Mouse (Mus musculus): ENCODE measurements around the gene Dlg2. TPM values are rescaled to one million over a fixed set of nuclear protein-coding genes. Genes with fewer than 3 reads are reported as not detected.
A peak's percentile ranks its signal among the peaks of the same experiment; 100 is the strongest.

Dlg2 gene
- polyA plus RNA-seq, 1 experiment: 141 TPM

DNA sequence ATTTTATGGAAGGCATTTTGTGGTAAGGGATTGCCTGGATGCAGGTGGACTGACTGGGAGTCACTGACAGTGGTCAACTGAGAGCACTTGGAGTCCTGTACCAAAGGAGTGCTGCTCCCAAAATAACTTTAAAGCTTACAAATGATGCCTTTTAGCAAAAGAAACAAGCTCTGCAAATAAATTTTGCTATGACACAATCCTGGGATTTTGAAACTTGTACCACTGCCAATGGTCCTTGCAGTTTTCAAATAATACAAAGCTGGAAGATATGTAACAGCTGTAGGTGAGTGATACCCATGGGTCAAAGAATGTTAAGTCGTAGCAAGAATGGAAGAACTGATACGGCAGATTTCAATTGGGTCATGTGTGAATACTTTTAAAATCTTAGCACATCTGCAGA lies 1380.5 kb downstream of the Dlg2 start:
- no peak for DNase-seq (ENCODE audit: extremely low spot score in 1 of 2, low spot score in 1 of 2)

DNA sequence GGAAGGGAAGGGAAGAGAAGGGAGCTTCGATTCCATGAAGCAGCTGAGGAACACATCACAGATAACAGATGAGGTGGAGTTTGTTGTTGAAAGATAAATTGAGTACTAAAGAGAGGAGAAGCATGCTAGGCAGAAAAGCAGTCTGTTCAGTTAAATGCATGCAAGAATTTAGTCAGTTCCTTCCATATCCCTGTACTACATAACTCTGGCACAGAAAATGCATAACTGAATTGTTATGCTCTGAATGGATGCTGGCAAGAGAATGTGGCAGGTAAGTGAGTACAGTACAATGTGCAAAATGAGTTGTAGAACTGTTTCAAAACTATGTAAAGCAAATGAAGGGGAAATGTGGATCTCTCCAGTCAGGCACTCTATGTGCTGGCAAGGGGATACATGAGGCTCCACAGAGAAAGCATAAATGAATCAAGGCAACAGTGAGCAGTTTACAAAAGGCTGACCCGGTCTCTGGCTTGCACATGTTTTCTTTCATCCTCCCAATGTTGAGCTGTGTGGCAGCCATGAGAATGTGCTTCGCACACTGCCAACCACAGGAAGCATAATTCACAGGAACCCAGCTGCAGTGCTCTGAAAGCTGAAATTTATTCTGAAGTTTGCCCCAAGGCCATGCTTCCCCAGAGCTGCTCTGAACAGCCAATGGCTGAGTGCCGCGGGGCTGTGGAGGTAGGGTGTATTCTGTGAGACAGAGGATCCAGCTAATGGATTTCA lies 1386.5 kb downstream of the Dlg2 start:
- no peak for DNase-seq (ENCODE audit: extremely low spot score in 1 of 2, low spot score in 1 of 2)

DNA sequence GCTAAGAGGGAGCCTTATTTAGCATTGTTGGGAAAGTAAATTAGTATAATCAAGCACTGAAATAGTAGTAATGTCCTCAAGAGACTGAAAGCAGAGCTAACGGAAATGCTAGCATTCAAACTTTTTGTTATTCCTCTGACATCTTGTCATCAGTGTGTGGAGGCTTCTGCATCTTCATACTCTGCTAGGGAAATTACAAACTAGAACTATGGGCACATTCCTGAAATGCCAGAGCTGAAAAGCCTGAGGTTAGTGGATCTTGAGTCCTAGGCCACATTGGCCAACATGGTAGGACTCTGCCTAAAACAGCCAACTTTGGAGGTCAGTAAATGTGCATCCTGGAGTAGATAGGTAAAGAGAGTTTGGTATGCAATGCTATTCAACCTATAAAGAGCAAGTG lies 1392.4 kb downstream of the Dlg2 start:
- no peak for DNase-seq (ENCODE audit: extremely low spot score in 1 of 2, low spot score in 1 of 2)

DNA sequence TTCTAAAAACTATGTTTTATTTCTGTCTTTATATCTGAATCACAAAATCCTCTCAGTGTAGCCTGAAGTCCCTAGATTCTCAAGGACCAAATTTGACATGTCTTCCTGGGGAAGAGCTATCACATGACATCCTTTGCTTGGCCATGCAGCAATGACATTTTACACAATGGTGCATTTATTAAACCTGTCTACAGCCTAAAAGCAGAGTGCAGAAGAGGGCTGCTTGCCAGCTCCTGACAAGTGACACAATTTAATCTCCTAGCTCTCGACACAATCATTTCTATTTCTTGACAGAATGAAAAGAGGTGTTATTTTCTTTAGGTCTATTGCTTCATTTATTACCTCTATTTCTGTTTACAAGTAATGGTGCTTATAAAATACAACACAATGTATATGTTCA lies 1400.4 kb downstream of the Dlg2 start:
- no peak for DNase-seq (ENCODE audit: extremely low spot score in 1 of 2, low spot score in 1 of 2)

DNA sequence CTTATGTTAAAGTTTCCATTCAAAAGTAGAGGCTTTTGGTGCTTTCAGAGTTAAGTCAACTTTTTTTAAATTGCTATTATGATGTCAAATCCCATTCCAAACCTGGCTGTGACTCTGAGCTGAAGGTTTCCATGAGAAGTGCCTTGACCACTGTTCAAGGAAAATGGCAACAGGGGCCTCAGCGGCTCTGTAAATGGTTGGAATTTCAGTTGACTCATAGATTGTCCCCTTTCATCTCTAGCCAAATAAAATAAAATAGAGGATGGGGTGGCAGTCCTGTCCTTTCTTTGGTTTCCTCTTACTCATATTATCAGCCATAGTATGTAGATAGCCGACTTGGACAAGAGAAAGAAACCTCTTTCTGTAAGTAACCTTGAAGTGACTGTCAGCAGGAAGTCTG lies 1401.3 kb downstream of the Dlg2 start:
- no peak for DNase-seq (ENCODE audit: extremely low spot score in 1 of 2, low spot score in 1 of 2)

DNA sequence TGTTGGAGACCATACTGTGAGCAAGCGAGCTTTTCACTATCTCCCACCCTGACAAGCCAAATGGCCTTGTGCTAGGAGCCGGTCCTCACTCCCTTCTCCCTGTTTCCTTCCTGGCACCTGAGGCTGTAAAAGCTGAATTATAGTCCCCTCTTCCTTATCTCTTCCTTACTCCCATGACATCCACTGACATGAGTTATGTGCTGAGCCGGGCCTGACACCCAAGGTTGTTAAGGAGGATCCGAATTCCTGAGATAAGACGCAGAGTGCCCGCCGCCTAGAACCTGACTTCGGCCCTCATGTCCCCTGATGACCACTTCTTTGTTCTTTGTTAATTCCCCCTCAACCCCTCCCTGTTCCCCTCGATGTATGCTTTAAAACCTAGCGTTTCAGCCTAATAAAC lies 1409.9 kb downstream of the Dlg2 start:
- DNase-seq (ENCODE audit: extremely low spot score in 1 of 2, low spot score in 1 of 2): no peak

DNA sequence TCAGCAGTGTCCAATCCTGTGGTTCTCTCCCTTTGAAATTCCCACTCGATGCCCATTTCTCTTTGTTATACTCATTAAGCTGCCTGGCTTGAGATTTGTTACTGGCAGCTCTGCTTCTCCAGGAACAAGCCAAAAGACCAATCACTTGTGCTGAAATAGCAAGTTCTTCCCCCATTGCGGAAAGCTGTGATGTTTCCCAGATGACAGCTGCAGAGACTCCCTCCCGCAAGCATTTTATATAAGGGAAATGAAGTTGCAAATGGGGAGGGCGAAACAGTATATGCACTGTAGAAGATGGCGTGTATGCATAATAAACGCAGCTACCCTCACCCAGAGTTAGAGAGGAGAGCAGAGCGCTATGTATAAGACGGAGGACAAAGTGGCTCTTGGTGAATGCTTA lies 1417.5 kb downstream of the Dlg2 start:
- DNase-seq (ENCODE audit: extremely low spot score in 1 of 2, low spot score in 1 of 2): peak; percentile 49 to 67

DNA sequence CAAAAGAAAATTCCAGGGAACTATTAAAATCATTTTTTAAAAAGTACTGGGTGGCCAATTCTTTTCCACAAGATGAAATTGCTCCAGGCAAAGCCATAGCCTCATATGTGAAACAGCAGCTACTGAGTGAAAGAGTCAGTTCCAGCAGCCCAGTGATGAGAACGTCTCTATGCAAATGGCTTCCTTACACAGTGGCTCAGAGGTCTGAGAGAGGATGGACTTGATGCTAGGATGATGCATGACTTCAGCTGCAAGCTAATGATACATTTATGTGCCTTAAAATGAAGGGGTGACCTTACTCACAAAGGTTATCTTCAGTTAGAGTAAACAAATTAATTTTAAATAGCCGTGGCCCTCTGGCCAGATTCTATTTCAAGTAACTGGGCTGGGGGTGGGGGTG lies 1420.5 kb downstream of the Dlg2 start:
- DNase-seq (ENCODE audit: extremely low spot score in 1 of 2, low spot score in 1 of 2): no peak

DNA sequence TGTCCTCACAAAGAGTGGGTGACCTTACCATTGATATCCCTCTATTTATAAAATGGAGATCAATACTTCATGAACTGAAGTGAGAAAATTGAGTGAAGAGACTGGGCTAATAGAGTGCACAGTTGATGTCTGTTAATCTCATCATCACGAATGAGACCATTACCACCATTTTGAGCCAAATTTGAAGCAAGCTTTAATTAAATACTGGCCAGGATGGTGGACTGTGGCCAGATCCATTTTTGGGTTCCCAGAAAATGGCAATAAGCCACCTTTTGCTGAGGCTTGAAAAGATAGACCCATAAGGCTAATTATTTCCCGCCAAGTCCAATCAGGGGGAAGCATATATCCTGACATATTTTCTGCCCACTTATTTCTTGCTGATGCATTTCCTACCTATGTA lies 1421.0 kb downstream of the Dlg2 start:
- no peak for DNase-seq (ENCODE audit: extremely low spot score in 1 of 2, low spot score in 1 of 2)

DNA sequence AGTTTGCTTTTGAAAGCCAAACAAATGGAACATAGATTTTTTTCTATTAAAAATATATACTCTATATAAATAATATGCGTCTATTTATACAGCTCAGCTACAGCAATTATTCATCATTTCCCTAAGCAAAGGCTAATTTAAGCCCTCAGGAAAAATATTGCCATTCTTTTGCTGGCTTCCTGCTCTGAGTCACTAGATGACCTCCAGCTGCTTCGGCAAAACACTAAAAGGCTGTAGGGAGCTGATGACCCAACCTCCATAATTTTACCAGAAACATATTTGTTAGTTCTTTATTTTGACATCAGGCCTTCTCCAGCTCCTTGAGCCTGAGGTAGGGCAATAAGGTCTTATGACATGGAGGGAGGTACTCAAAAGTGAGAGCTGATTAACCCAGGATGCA lies 1426.0 kb downstream of the Dlg2 start:
- DNase-seq (ENCODE audit: extremely low spot score in 1 of 2, low spot score in 1 of 2): no peak

DNA sequence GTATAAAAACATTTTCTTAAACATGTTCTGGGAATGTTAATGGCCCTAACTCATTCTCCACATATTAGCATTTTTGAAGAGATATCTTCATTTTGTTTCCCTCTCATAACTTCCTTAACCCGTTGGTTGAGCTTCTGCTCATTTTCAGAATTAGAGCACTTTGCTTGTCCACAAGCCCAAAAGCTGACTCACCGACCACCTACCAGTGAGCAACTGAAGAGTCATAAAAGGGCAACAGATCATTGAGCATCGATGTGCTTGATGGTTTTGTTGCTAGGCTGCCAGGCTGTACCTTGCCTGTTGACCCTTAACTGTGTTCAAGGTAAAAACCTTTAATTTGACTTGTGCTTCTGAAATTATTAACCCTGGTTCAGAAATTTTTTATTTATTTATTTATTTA lies 1440.3 kb downstream of the Dlg2 start:
- DNase-seq (ENCODE audit: extremely low spot score in 1 of 2, low spot score in 1 of 2): no peak

DNA sequence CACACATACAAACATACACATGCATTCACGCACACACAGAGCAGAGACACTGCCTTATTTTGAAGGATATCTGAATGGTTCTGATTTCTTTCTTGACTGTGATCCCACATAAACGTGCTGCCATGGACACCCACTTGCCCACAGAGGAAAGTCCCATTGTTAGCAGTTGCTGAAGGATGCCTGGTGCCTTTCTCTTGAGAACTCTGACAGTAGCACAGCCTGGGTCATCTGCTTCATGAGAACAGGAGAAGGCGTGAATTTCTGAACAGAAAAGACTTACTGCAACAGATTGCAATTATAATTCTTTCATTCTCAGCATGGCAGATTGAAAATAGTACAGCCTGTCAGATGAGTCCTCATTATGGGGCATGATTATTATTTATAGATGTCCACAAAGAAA lies 1442.6 kb downstream of the Dlg2 start:
- no peak for DNase-seq (ENCODE audit: extremely low spot score in 1 of 2, low spot score in 1 of 2)

DNA sequence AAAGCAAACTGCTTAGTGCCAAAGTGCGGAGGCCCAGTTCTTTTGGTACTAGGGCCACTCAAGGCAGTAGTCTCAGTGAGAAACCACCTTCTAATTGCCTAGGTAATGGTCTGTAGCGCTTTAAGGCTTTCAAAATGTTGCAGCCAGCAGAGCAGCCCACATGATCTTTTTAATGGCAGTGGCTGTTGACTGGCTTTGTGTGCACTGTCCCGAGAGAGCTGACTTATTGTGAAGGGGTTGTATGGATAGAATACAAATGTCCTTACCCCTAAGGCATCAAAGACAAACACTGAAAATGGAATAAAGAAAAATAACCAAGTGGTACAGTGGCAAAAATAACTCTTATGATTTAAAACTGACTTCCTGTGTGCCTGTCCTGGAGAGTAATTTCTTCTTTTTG lies 1443.3 kb downstream of the Dlg2 start:
- no peak for DNase-seq (ENCODE audit: extremely low spot score in 1 of 2, low spot score in 1 of 2)

DNA sequence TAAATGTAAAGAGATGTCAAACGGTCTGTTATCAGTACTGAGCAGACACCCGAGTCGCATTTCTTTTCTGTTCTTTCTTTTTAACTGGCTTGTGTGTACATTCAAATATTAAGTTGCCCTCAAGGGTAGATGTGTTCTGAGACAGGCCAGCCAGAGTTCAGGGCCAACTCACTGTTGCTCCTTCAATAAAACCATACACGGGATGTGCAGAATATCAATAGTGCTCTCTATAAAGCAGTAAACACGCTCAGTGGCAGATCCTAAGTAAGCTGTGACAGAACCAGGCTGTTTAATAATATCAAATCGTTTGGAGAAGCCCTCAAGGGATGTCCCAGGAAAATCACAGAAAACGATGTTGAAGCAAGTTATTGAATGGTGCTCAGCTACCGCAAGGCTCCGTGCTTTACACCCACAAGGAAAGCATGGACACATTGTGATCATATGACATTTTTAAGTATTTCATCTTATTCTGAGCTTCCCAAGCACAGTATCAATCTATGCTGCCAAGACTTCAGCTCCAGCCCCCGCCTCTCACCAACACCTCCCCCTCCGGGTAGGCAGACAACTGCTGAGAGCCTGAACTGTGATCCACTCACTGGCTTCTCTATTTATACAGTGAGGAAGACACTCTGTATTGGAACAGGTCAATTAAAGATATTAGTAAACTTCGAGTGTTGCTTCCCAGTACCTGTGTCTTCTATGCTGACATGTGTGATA lies 1458.6 kb downstream of the Dlg2 start:
- DNase-seq (ENCODE audit: extremely low spot score in 1 of 2, low spot score in 1 of 2): peak; percentile 82 to 84

DNA sequence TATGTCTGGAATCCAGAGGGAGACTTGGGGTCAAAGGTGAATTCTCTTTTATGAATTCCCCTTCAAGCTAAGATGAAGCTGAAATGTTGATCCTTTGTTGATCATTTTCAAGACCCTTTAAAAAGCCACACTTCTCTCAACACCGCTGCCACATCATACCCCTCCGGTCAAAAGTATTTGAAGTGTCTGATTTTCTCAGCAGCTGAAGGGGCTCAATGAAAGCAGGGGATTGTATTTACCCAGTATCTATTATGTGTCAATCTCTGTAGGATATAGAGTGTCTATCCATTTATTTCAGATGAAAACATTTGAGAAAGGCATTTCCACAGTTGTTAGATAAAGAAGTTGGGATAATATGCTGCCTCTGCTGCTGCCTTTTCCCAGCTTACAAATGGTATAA lies 1459.7 kb downstream of the Dlg2 start:
- DNase-seq (ENCODE audit: extremely low spot score in 1 of 2, low spot score in 1 of 2): no peak

DNA sequence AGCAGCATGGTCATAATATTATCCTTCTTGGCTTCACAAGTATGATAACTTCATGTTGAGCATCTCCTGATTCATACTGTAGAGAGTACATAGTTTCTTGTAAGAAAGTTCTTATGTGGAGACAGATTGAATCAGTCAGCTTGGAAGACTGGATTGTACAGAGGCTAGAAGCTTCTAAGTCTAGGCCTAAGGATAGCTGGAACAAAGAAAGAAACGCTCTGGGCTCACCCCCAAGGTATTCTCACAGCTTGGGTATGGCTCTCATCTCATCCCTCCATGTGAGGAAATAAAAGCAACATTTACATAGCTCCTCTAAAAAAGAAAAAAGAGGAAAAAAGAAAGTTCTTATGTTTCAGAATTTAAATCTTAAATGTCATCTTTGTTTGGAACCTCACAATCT lies 1466.8 kb downstream of the Dlg2 start:
- DNase-seq (ENCODE audit: extremely low spot score in 1 of 2, low spot score in 1 of 2): no peak

DNA sequence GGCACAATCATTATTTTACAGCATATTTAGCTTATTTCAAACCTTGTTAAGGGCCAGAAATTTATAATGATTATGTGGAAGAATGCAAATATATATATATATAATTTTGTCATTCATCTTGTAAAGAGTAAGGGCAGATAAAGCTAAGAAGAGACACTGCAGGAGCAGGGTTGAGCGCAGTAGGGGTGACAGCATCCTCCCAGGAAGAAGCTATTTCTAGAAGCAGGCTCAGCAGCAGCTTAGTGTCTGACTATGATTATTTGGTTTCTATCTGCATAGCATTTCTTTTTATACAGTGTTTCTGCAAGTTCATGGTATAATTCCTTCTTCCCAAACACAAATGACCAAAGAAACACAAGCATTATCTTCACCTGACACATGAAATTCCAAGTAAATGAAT lies 1479.1 kb downstream of the Dlg2 start:
- peak in 1 of 2 experiments; percentile 34 for DNase-seq (ENCODE audit: extremely low spot score in 1 of 2, low spot score in 1 of 2)

DNA sequence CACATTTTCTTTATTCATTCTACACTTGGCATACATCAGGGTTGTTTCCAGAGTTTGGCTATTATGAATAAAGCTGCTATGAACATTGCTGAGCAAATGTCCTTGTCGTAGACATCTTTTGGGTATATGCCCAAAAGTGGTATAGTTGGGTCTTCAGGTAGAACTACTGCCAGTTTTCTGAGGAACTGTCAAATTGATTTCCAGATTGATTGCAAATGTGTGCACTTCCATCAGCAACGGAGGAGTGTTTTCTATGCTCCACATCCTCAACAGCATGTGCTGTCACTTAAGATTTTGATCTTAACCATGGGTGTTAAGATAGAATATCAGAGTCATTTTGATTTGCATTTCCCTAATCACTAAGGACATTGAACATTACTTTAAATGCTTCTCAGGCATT lies 1486.5 kb downstream of the Dlg2 start:
- DNase-seq (ENCODE audit: extremely low spot score in 1 of 2, low spot score in 1 of 2): no peak

DNA sequence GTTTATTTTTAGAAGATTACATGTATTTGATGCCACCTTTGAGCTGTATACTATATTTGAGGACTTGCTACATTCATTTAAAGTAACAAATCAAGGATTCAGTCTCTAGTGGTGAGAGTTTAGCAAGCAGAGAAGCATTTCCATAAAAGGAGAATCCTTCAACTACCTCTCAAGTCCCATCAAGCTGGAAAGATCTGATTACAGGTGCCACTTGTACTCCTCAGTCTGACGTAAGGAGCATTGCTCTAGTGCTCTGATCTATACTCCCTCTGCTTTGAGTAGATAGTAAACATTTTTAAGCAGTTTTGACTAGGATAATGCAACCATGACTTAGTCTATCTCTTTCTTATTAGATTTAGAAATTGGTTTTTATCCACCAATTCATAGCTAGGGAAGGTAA lies 1496.5 kb downstream of the Dlg2 start:
- DNase-seq (ENCODE audit: extremely low spot score in 1 of 2, low spot score in 1 of 2): no peak

DNA sequence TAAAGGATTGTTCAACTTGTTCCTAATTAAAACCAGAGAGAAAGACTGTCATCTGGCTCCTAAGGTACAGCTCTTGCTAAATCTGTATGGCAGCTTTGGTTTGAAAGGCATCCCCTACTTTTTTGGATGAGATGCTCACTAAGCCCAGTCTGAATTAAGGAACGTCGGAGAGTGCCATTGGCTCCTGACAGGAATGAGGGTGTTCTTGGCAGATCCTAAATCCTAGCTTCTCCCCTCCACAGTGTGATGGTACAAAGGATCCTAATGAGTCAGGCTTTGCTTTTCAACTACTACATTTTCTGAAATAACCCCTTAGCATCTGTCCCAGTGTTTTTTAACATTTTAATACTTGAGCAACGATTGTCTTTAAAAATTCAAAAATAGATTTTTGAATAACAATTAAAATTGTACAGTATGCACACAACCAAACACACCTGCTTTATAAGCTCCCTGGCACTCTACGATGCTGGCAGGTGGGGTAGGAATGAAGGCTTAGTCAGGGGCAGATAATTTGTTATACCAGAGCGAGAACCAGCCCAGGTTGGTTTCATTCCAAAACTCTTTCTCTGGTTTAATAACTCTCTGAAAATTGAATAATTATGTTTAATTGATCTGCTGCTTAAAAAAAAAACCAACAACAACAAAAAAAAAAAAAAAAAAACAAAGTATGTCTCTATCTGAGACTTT lies 1527.4 kb downstream of the Dlg2 start:
- no peak for DNase-seq (ENCODE audit: extremely low spot score in 1 of 2, low spot score in 1 of 2)

DNA sequence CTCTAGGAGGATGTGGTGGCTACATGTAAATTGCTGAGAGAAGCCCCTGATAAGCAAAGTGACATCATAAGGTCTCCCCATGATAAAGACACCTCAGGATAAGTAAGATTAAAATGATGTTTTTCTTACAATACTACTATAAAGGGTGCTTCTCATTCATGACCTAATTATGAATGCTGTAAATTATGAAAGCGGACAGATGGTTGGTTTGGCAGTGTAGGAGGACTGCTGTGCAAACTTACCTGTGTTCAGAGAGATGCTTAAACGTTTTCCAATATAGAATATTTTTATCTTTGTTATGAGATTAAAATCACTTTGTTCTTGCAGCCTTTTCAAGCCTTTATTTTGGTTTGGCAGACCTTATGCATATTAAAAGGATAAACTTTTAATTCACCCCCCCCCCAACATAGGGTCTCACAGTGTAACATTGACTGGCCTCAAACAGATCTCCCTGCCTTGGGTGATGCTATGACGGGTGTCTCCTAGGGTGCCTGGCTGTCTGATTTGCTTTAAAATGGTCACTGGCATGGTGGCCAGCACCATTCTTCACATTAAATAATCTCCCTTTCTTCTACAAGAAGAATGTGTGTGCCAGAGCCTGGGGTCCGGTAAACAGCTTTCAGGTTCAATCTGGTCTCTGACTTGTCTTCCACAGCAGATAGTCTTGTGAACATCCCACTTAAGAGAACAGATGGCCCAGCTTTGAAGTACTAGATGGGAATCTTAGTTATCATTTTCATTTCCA lies 1529.4 kb downstream of the Dlg2 start:
- no peak for DNase-seq (ENCODE audit: extremely low spot score in 1 of 2, low spot score in 1 of 2)

All from frontal cortex, adult 2 months (tissue).